Mouse (Mus musculus) forebrain, embryonic 12.5 days (tissue): ENCODE results near the gene Crtc1. TPM values are rescaled to one million over a fixed set of nuclear protein-coding genes. Genes with fewer than 3 reads are reported as not detected.

Experiments used
- ATAC-seq: fragments of 200-750 bp; cut with Nextera tagmentation; 2 replicates; pipeline ENCODE4 v1.8.0; 2017; ENCODE audit warnings: moderate TSS enrichment; ENCODE audit not compliant: low FRiP score
- H3K27ac ChIP-seq: fragments of 300-500 bp; sonication (generic); 2 replicates; pipeline ENCODE4 v1.5.1; 2016; ENCODE audit warnings: mild to moderate bottlenecking
- H3K27me3 ChIP-seq: fragments of 300-500 bp; sonication (generic); 2 replicates; pipeline ENCODE4 v1.6.1; 2016; ENCODE audit warnings: mild to moderate bottlenecking
- H3K36me3 ChIP-seq: fragments of 300-500 bp; sonication (generic); replicated peaks from 2 replicates; pipeline ENCODE4 v1.6.1; 2016; ENCODE audit warnings: mild to moderate bottlenecking
- H3K4me1 ChIP-seq: fragments of 300-500 bp; sonication (generic); 2 replicates; pipeline ENCODE4 v1.6.1; 2016
- H3K4me2 ChIP-seq: fragments of 300-500 bp; sonication (generic); 2 replicates; pipeline ENCODE4 v1.6.1; 2016; ENCODE audit warnings: mild to moderate bottlenecking, moderate library complexity
- H3K4me3 ChIP-seq: fragments of 300-500 bp; sonication (generic); replicated peaks from 2 replicates; pipeline ENCODE4 v1.5.1; 2016; ENCODE audit warnings: mild to moderate bottlenecking
- H3K9ac ChIP-seq: fragments of 300-500 bp; sonication (generic); 2 replicates; pipeline ENCODE4 v1.6.1; 2016; ENCODE audit warnings: mild to moderate bottlenecking
- H3K9me3 ChIP-seq: fragments of 300-500 bp; sonication (generic); 2 replicates; pipeline ENCODE4 v1.6.1; 2016
- WGBS: fragments of 180-500 bp; shearing (Covaris S2); methylation state at CpG from one replicate; pipeline ENCODE4 v1.1.7; 2016; 5-methylcytosine and 5-hydroxymethylcytosine counted together
- polyA plus RNA-seq: library from polyadenylated mRNA; unstranded; fragments of >200 nt; fragmentation: Nextera tagmentation; extraction: Ambion mirVana; gene quantifications from 2 replicates; pipeline ENCODE4 v1.2.1, GENCODE M21; 2016

Crtc1 gene
- polyA plus RNA-seq, 1 experiment from 2014 or later = 18.3 TPM

GRCm38 (mm10) chr8:70469938-70470337 lies 30.6 kb upstream of the Crtc1 start:
- H3K9me3 ChIP-seq = no peaks in the 10 kb centered on the region
- H3K4me3 ChIP-seq = no peak overlapping the region
- H3K36me3 ChIP-seq = no peaks in the 10 kb centered on the region
- H3K27me3 ChIP-seq = no peaks in the 10 kb centered on the region
- H3K9ac ChIP-seq = no peak overlapping the region
- H3K4me1 ChIP-seq = peaks cover 6% of the 10 kb centered on the region; the same call in 1 of the 2 replicates
- WGBS = 63% methylated on average over 2 of the region's 2 CpGs
- no peak overlapping the region for H3K27ac ChIP-seq
- no peak for ATAC-seq
- H3K4me2 ChIP-seq = no peak overlapping the region

DNA sequence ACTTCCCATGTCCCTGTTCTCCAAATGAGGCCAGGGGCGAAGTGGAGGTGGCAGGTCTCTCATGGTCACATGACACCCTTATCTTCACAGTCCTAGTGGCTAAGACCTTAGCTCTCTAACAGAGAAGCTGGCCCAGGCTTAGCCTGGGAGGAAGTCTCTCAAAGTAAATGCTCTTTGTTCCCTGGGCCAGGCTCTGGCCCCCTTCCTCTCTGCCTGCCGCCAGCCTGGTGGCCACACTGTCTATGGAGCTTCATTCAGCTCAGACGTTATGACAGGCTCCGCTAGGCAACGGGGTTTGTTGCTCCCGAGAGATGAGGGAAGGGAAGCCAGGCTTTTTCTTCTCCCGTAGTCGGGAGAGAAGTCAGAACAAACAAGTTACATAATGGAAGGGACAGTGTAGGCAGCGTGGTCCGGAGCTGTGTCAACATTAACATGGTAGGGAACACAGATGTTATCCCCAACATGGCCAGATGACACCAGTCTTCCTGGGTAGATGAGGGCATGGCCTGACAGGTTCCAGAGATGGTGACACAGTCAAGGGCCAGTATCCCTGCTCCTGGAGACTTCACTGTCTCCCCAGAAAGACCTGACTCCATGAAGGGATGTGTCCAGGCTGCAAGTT lies 30.0 kb upstream of the Crtc1 start:
- H3K9ac ChIP-seq = no peak overlapping the region
- H3K9me3 ChIP-seq = no peaks in the 10 kb centered on the region
- H3K36me3 ChIP-seq = no peaks in the 10 kb centered on the region
- H3K4me2 ChIP-seq = no peak overlapping the region
- ATAC-seq = no peak
- 60% methylated on average over 10 of the region's 10 CpGs for WGBS
- no peaks in the 10 kb centered on the region for H3K27me3 ChIP-seq
- H3K4me3 ChIP-seq = no peak overlapping the region
- no peak overlapping the region for H3K27ac ChIP-seq
- H3K4me1 ChIP-seq = peaks cover 6% of the 10 kb centered on the region; the same call in 1 of the 2 replicates

- no peaks in the 10 kb centered on the region for H3K27me3 ChIP-seq
- H3K36me3 ChIP-seq = no peaks in the 10 kb centered on the region; the same call in 1 of the 2 replicates
- H3K27ac ChIP-seq = no peak overlapping the region
- no peak for ATAC-seq
- H3K9me3 ChIP-seq = no peaks in the 10 kb centered on the region
- no peak overlapping the region for H3K4me2 ChIP-seq
- 92% methylated on average over 4 of the region's 4 CpGs for WGBS
- H3K9ac ChIP-seq = no peak overlapping the region
- peaks cover 7% of the 10 kb centered on the region; the same call in 1 of the 2 replicates for H3K4me1 ChIP-seq
- no peak overlapping the region for H3K4me3 ChIP-seq
These were observed 29.4 kb upstream of the Crtc1 start for GRCm38 (mm10) chr8:70468733-70469132.

GRCm38 (mm10) chr8:70467907-70468306 lies 28.5 kb upstream of the Crtc1 start:
- 70% methylated on average over 1 of the region's 1 CpGs for WGBS

DNA sequence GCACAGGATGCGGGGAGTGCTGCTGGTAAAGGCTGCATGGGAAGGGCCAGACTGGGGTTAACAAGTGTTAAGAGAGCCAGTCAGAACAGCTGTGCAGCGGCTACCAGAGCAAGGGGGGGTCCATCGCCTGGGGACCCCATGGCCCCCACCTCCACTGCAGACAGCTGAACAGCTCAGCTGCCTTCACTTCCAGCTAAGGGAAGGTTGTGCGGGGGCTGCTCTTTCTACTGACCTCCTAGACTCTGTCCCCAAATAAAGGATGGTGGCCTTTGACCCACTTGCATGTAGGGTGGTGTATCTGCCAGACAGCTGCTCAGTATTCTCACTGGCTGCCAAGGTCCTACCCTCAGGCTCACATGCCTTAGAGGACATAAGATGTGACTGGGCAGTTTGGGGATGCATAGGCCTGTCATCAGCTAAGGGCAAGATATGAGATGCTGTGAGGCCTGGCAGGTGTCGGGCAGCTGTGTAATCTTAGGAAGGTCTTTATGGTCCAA lies 27.9 kb upstream of the Crtc1 start:
- no peak overlapping the region for H3K4me3 ChIP-seq
- no peaks in the 10 kb centered on the region for H3K9me3 ChIP-seq
- H3K27me3 ChIP-seq = no peaks in the 10 kb centered on the region
- no peak overlapping the region for H3K4me2 ChIP-seq
- no peak for ATAC-seq
- peaks cover 11% of the 10 kb centered on the region; the same call in 1 of the 2 replicates for H3K4me1 ChIP-seq
- H3K9ac ChIP-seq = no peak overlapping the region
- no peak overlapping the region for H3K27ac ChIP-seq
- 85% methylated on average over 5 of the region's 5 CpGs for WGBS
- H3K36me3 ChIP-seq = no peaks in the 10 kb centered on the region; the same call in 1 of the 2 replicates

More at GRCm38 (mm10) chr8:70467907-70468306, 28.5 kb upstream of the Crtc1 start:
- no peaks in the 10 kb centered on the region; the same call in 1 of the 2 replicates for H3K36me3 ChIP-seq
- H3K27ac ChIP-seq = no peak overlapping the region
- ATAC-seq = no peak
- no peak overlapping the region for H3K9ac ChIP-seq
- H3K4me1 ChIP-seq = peaks cover 11% of the 10 kb centered on the region; the same call in 1 of the 2 replicates
- H3K27me3 ChIP-seq = no peaks in the 10 kb centered on the region
- no peaks in the 10 kb centered on the region for H3K9me3 ChIP-seq
- H3K4me2 ChIP-seq = no peak overlapping the region
- H3K4me3 ChIP-seq = no peak overlapping the region

DNA sequence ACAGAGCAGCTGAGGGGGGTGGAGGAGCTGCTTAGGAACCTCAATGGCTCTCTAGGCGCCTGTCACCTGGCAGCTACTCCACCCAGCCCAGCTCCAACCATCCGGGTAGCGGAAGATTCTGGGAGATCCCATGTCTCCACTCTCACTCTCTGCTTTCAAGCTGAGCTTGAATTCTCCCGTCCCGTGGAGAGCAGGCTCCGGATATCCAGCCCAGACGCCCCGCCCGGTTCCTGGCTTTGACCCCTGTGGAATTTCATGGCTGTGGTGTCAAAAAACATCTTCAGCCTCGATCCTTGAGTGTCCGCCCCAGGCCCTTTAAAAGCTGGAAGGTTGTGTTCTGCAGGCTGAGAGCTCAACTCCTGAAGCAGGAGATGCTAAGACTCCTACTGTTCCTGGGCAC lies 27.4 kb upstream of the Crtc1 start:
- 81% methylated on average over 11 of the region's 11 CpGs for WGBS
- Histone ChIP-seq H3K9ac (no peak overlapping the region), H3K4me3 (no peak overlapping the region), H3K27me3 (no peaks in the 10 kb centered on the region), H3K36me3 (no peaks in the 10 kb centered on the region; the same call in 1 of the 2 replicates), H3K9me3 (no peaks in the 10 kb centered on the region), H3K27ac (no peak overlapping the region), H3K4me1 (peaks cover 11% of the 10 kb centered on the region; the same call in 1 of the 2 replicates), H3K4me2 (no peak overlapping the region)
- ATAC-seq = no peak

GRCm38 (mm10) chr8:70466305-70466704 lies 26.9 kb upstream of the Crtc1 start:
- ATAC-seq = no peak
- Histone ChIP-seq H3K4me3 (no peak overlapping the region), H3K27ac (no peak overlapping the region), H3K27me3 (no peaks in the 10 kb centered on the region), H3K4me2 (no peak overlapping the region), H3K9me3 (no peaks in the 10 kb centered on the region), H3K4me1 (peaks cover 11% of the 10 kb centered on the region; the same call in 1 of the 2 replicates), H3K36me3 (no peaks in the 10 kb centered on the region; the same call in 1 of the 2 replicates), H3K9ac (no peak overlapping the region)
- WGBS = 87% methylated on average over 4 of the region's 4 CpGs

- WGBS = 99% methylated on average over 4 of the region's 4 CpGs
- H3K4me3 ChIP-seq = no peak overlapping the region
- peaks cover 11% of the 10 kb centered on the region; the same call in 1 of the 2 replicates for H3K4me1 ChIP-seq
- H3K27ac ChIP-seq = no peak overlapping the region
- no peaks in the 10 kb centered on the region for H3K27me3 ChIP-seq
- no peaks in the 10 kb centered on the region for H3K9me3 ChIP-seq
- ATAC-seq = no peak
- H3K9ac ChIP-seq = no peak overlapping the region
- H3K36me3 ChIP-seq = no peaks in the 10 kb centered on the region; the same call in 1 of the 2 replicates
- H3K4me2 ChIP-seq = no peak overlapping the region
These were observed 26.3 kb upstream of the Crtc1 start for GRCm38 (mm10) chr8:70465701-70466100.

DNA sequence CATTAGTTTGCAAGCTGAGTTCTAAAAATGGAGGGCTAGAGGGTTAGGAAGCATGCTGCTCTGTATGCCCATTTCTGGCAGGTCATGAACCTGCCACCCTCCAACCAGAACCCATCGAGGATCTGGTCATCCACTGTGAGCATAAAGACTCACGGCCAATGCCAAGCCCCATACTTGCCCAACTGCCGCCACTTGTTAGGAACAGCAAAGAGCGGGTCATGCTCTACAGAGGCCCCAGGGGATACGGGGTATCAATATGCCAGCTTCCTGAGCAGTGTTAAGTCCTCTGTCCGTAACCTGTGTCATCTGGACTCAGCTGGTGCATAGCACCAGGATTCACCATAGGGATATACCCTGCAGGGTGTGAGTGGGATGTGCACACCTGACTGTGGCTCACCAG lies 24.8 kb upstream of the Crtc1 start:
- WGBS = 91% methylated on average over 6 of the region's 6 CpGs

DNA sequence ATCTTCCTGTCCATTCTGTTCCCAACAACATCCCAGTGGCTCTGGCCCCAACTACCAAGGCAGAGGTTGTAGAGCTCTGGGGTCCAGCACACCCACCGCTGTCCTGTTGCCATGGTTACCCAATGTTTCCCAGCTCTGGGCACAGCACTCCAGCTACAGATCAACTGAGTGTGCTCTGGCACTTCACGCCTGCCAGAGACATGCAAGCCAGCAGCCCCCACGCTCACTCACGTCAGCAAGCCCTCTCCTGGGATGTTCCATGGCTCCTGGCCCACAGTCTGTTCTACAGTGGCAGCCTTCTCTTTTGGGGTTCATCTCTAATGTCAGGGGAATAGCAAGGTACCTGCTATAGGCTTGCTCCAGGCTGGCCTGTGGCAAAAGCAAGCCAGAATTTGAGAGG lies 23.9 kb upstream of the Crtc1 start:
- H3K36me3 ChIP-seq = no peaks in the 10 kb centered on the region; the same call in 1 of the 2 replicates
- no peak overlapping the region for H3K4me3 ChIP-seq
- no peaks in the 10 kb centered on the region for H3K9me3 ChIP-seq
- H3K9ac ChIP-seq = no peak overlapping the region
- H3K4me1 ChIP-seq = 0 out of 2 replicates have a peak, but pooled peaks cover 5% of the 10 kb centered on the region
- H3K27me3 ChIP-seq = no peaks in the 10 kb centered on the region
- no peak overlapping the region for H3K27ac ChIP-seq
- H3K4me2 ChIP-seq = no peak overlapping the region
- no peak for ATAC-seq
- WGBS = 80% methylated on average over 4 of the region's 4 CpGs

More for the DNA sequence above, 24.8 kb upstream of the Crtc1 start:
- Histone ChIP-seq H3K27me3 (no peaks in the 10 kb centered on the region), H3K27ac (no peak overlapping the region), H3K4me3 (no peak overlapping the region), H3K4me2 (no peak overlapping the region), H3K36me3 (no peaks in the 10 kb centered on the region; the same call in 1 of the 2 replicates), H3K4me1 (0 out of 2 replicates have a peak, but pooled peaks cover 5% of the 10 kb centered on the region), H3K9me3 (no peaks in the 10 kb centered on the region), H3K9ac (no peak overlapping the region)
- no peak for ATAC-seq

- Histone ChIP-seq H3K9ac (no peak overlapping the region), H3K4me1 (0 out of 2 replicates have a peak, but pooled peaks cover 5% of the 10 kb centered on the region), H3K27ac (no peak overlapping the region), H3K4me2 (no peak overlapping the region), H3K4me3 (no peak overlapping the region), H3K36me3 (no peaks in the 10 kb centered on the region; the same call in 1 of the 2 replicates), H3K9me3 (no peaks in the 10 kb centered on the region), H3K27me3 (no peaks in the 10 kb centered on the region)
- no peak for ATAC-seq
- 97% methylated on average over 8 of the region's 8 CpGs for WGBS
These were observed 23.1 kb upstream of the Crtc1 start for GRCm38 (mm10) chr8:70462516-70462813.

GRCm38 (mm10) chr8:70461765-70462515 lies 22.6 kb upstream of the Crtc1 start:
- Histone ChIP-seq H3K9ac (no peak overlapping the region), H3K4me1 (0 out of 2 replicates have a peak, but pooled peaks cover 5% of the 10 kb centered on the region), H3K4me3 (no peak overlapping the region), H3K27ac (no peak overlapping the region), H3K9me3 (no peaks in the 10 kb centered on the region), H3K27me3 (no peaks in the 10 kb centered on the region), H3K36me3 (no peaks in the 10 kb centered on the region; the same call in 1 of the 2 replicates), H3K4me2 (no peak overlapping the region)
- ATAC-seq = 0 out of 2 replicates have a peak, but pooled peaks have one; percentile 11
- 91% methylated on average over 16 of the region's 16 CpGs for WGBS
